Mouse (Mus musculus) hindbrain, embryonic 16.5 days (tissue): Measurements from ENCODE around the gene Olfr33. TPM values are rescaled to one million over a fixed set of nuclear protein-coding genes. Genes with fewer than 3 reads are reported as not detected.

Experiments used
- ATAC-seq: fragments of 200-750 bp; cut with Nextera tagmentation; 2 replicates; pipeline ENCODE4 v1.8.0; 2017; ENCODE audit warnings: moderate TSS enrichment, moderate library complexity
- H3K27ac ChIP-seq: fragments of 300-500 bp; sonication (generic); 2 replicates; pipeline ENCODE4 v1.5.1; 2014; ENCODE audit warnings: low read depth, mild to moderate bottlenecking, control low read depth, low read length, moderate library complexity
- H3K27me3 ChIP-seq: fragments of 300-500 bp; sonication (generic); replicated peaks from 2 replicates; pipeline ENCODE4 v1.6.1; 2014; ENCODE audit warnings: low read length; ENCODE audit not compliant: control insufficient read depth, insufficient read depth
- H3K36me3 ChIP-seq: fragments of 300-500 bp; sonication (generic); 2 replicates; pipeline ENCODE4 v1.6.1; 2014; ENCODE audit warnings: mild to moderate bottlenecking, low read length, moderate library complexity, mixed read lengths; ENCODE audit not compliant: control insufficient read depth, insufficient read depth
- H3K4me1 ChIP-seq: fragments of 300-500 bp; sonication (generic); 2 replicates; pipeline ENCODE4 v1.6.1; 2014; ENCODE audit warnings: low read depth, low read length; ENCODE audit not compliant: control insufficient read depth, insufficient read depth
- H3K4me2 ChIP-seq: fragments of 300-500 bp; sonication (generic); 2 replicates; pipeline ENCODE4 v1.6.1; 2014; ENCODE audit warnings: mild to moderate bottlenecking, low read length, control low read depth, moderate library complexity
- H3K4me3 ChIP-seq: fragments of 300-500 bp; sonication (generic); 2 replicates; pipeline ENCODE4 v1.5.1; 2014; ENCODE audit warnings: mild to moderate bottlenecking, low read length, control low read depth, moderate library complexity
- H3K9ac ChIP-seq: fragments of 300-500 bp; sonication (generic); 2 replicates; pipeline ENCODE4 v1.6.1; 2014; ENCODE audit warnings: low read depth, mild to moderate bottlenecking, control low read depth, low read length, moderate library complexity
- H3K9me3 ChIP-seq: fragments of 300-500 bp; sonication (generic); 2 replicates; pipeline ENCODE4 v1.6.1; 2014; ENCODE audit warnings: mild to moderate bottlenecking, low read length, moderate library complexity; ENCODE audit not compliant: control insufficient read depth
- WGBS: fragments of 180-500 bp; shearing (Covaris S2); extraction: QIAGEN DNeasy Blood & Tissue Kit; methylation state at CpG from one replicate; pipeline ENCODE4 v1.1.7; 2014; 5-methylcytosine and 5-hydroxymethylcytosine counted together
- polyA plus RNA-seq: library from polyadenylated mRNA; unstranded; fragments of >200 nt; fragmentation: Nextera tagmentation; extraction: Ambion mirVana; gene quantifications from 2 replicates; pipeline ENCODE4 v1.2.1, GENCODE M21; 2015

The Olfr33 gene
- polyA plus RNA-seq: not detected in 2 replicates

DNA sequence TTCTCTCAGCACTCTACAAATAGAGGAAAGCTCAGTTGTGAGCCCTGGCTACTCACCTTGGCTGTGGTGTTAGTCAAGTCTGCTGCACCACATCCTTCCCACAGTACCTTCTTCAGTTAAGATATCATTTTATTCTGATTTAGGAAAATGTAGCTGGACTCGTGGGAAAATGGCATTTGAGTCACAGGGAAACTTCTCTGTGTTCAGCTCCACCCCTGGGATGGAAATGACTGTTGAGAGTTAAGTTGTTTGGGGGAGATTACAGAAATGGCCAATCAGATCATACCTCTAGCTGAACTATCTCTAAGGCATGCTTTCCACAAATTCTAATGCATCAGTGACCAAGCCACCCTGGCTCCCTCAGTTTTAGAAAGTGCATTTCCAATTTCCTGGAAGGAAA is at the start of gene Olfr33:
Gene Olfr33, minus strand, starts transcription at position 101 of the 400 bp plus-strand sequence.
- H3K27ac ChIP-seq: no peak within 1 kb of the TSS
- no peak within 1 kb of the TSS for H3K4me3 ChIP-seq
- no peak within 1 kb of the TSS for H3K4me2 ChIP-seq
- no peaks in the 10 kb centered on the region for H3K9me3 ChIP-seq
- no peaks in the 10 kb centered on the region for H3K4me1 ChIP-seq
- no peaks in the 10 kb centered on the region for H3K36me3 ChIP-seq
- 44% methylated on average over 1 of the region's 1 CpGs for WGBS
- no peak within 1 kb of the TSS for H3K9ac ChIP-seq
- no peaks in the 10 kb centered on the region for H3K27me3 ChIP-seq
- ATAC-seq: no peak

GRCm38 (mm10) chr7:102759266-102759665 is 40.4 kb upstream of the Olfr33 start, which contains the start of the genes Olfr560 and Olfr78:
Olfr560 (minus strand) TSS chr7:102759366.
Olfr78 (minus strand) TSS chr7:102759471.
- no peak for ATAC-seq
- H3K4me3 ChIP-seq: no peak within 1 kb of the TSS

DNA sequence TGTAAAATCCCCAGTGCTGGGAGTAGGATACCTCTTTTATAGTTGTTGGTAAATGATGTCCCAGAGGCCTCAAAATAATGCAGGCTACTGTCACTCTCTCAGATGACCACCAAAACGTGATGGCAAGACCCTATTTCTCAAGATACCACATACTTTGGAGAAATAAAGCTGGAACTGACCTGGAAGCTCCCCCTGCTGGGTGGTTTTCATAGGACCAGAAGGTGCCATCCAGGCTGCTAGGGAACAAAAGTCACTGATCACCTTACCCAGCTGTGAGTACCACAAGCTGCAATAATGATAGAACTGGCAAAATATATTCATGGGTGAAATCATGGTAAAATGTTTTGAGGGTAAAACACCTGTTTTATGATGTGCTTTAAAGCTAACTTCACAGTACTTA is 33.2 kb upstream of the Olfr33 start:
- WGBS: 42% methylated on average over 1 of the region's 1 CpGs
- Histone ChIP-seq H3K4me1 (no peaks in the 10 kb centered on the region), H3K27ac (no peak overlapping the region), H3K4me2 (no peak overlapping the region), H3K9ac (no peak overlapping the region), H3K36me3 (no peaks in the 10 kb centered on the region), H3K9me3 (no peaks in the 10 kb centered on the region), H3K27me3 (no peaks in the 10 kb centered on the region), H3K4me3 (no peak overlapping the region)
- no peak for ATAC-seq

More at GRCm38 (mm10) chr7:102759266-102759665, 40.4 kb upstream of the Olfr33 start, which contains the start of the genes Olfr560 and Olfr78:
- Histone ChIP-seq H3K4me2 (no peak within 1 kb of the TSS), H3K9ac (no peak within 1 kb of the TSS), H3K9me3 (no peaks in the 10 kb centered on the region), H3K4me1 (no peaks in the 10 kb centered on the region), H3K36me3 (no peaks in the 10 kb centered on the region), H3K27me3 (no peaks in the 10 kb centered on the region), H3K27ac (no peak within 1 kb of the TSS)
- 81% methylated on average over 4 of the region's 4 CpGs for WGBS

DNA sequence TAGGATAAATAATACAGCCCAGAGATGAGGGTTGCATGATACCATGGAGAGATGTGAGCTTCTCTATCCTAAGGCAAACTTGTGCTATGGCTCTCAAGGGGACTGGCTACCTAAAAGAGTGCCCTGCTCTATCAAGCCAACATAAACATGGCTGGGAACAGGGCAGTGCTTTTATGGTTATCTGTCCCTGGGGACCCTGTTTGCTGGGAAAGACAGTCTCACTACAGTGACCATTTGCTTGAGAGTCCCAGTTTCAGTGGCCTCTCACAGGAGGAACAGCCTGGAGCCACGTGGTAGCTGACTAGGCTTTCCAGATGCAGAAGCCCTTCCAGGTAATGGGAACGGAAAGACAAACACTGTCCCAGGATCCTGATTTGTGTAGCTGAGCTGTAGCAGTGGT is 18.8 kb upstream of the Olfr33 start:
- H3K9me3 ChIP-seq: no peaks in the 10 kb centered on the region
- H3K27ac ChIP-seq: no peak overlapping the region
- no peak for ATAC-seq
- no peaks in the 10 kb centered on the region for H3K4me1 ChIP-seq
- H3K27me3 ChIP-seq: no peaks in the 10 kb centered on the region
- H3K4me3 ChIP-seq: no peak overlapping the region
- WGBS: 60% methylated on average over 2 of the region's 2 CpGs
- no peak overlapping the region for H3K4me2 ChIP-seq
- no peaks in the 10 kb centered on the region for H3K36me3 ChIP-seq
- no peak overlapping the region for H3K9ac ChIP-seq

DNA sequence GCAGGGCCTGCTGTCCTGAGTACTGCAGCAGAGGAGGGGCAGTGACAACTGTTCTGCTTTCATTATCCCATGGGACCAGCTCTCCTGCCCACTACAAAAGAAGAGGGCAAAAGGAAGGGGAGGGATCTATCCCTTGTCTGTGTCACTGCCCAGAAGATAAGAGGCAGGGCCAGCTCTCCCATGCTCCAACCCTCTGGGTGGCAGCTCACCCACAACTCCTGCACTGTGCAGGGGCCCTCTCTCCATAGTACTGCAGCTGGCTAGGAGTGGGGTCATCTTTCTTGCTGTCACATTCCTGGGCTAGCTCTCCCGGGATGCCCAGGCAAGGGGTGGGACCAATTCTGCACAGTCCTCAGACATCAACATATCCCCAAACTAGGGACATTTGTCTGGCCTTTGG is 14.9 kb upstream of the Olfr33 start:
- H3K4me1 ChIP-seq: no peaks in the 10 kb centered on the region
- ATAC-seq: no peak
- WGBS: 52% methylated on average over 1 of the region's 1 CpGs

DNA sequence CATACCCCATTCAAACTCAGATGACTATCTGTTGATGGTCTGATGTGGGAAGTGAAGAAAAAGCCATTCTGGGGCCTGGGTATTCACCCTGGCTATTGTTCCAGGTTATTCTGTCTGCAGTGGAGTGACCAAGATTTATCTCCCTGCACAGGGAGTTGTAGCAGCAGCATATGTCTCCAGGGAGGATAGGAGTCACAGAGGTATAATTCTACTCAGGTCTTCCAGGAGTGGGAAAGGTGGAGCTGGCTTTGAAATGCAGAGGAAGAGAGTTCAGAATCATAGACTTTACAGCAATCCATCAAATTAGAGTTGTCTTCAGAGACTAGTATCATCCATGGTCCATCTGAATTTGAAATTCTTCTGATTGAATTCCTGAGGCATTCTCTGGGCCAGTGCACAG is 8.5 kb upstream of the Olfr33 start, which contains the start of gene Olfr559:
Gene Olfr559, minus strand, starts transcription at position 101 of the 400 bp plus-strand sequence.
- ATAC-seq: no peak
- no peak within 1 kb of the TSS for H3K27ac ChIP-seq
- H3K9ac ChIP-seq: no peak within 1 kb of the TSS
- H3K4me3 ChIP-seq: no peak within 1 kb of the TSS
- no peaks in the 10 kb centered on the region for H3K27me3 ChIP-seq
- no peak within 1 kb of the TSS for H3K4me2 ChIP-seq
- no peaks in the 10 kb centered on the region for H3K9me3 ChIP-seq
- H3K36me3 ChIP-seq: no peaks in the 10 kb centered on the region
- H3K4me1 ChIP-seq: no peaks in the 10 kb centered on the region

More for the DNA sequence above, 14.9 kb upstream of the Olfr33 start:
- Histone ChIP-seq H3K36me3 (no peaks in the 10 kb centered on the region), H3K9ac (no peak overlapping the region), H3K4me3 (no peak overlapping the region), H3K27me3 (no peaks in the 10 kb centered on the region), H3K4me2 (no peak overlapping the region), H3K27ac (no peak overlapping the region), H3K9me3 (no peaks in the 10 kb centered on the region)

- no peak within 1 kb of the TSS for H3K9ac ChIP-seq
- no peak within 1 kb of the TSS for H3K4me2 ChIP-seq
- H3K9me3 ChIP-seq: no peaks in the 10 kb centered on the region
- H3K4me1 ChIP-seq: no peaks in the 10 kb centered on the region
- ATAC-seq: no peak
- H3K4me3 ChIP-seq: no peak within 1 kb of the TSS
- no peaks in the 10 kb centered on the region for H3K36me3 ChIP-seq
- H3K27ac ChIP-seq: no peak within 1 kb of the TSS
- H3K27me3 ChIP-seq: no peaks in the 10 kb centered on the region
Observed at GRCm38 (mm10) chr7:102701915-102702314, 17.0 kb downstream of the Olfr33 start, which contains the start of gene Olfr558. Olfr558 (plus strand) TSS chr7:102702215.

- Histone ChIP-seq H3K4me3 (no peak overlapping the region), H3K27ac (no peak overlapping the region), H3K27me3 (no peaks in the 10 kb centered on the region), H3K36me3 (no peaks in the 10 kb centered on the region), H3K9ac (no peak overlapping the region), H3K9me3 (no peaks in the 10 kb centered on the region), H3K4me1 (no peaks in the 10 kb centered on the region), H3K4me2 (no peak overlapping the region)
- WGBS: 92% methylated on average over 7 of the region's 7 CpGs
- ATAC-seq: no peak
Observed at GRCm38 (mm10) chr7:102698461-102698860, 20.4 kb downstream of the Olfr33 start.

- no peak for ATAC-seq
- Histone ChIP-seq H3K4me2 (no peak within 1 kb of the TSS), H3K4me1 (no peaks in the 10 kb centered on the region), H3K9ac (no peak within 1 kb of the TSS), H3K9me3 (no peaks in the 10 kb centered on the region), H3K36me3 (no peaks in the 10 kb centered on the region), H3K27ac (no peak within 1 kb of the TSS), H3K27me3 (no peaks in the 10 kb centered on the region), H3K4me3 (no peak within 1 kb of the TSS)
- WGBS: 87% methylated on average over 5 of the region's 5 CpGs
Observed at GRCm38 (mm10) chr7:102695358-102696125, 23.3 kb downstream of the Olfr33 start, which contains the start of gene Olfr557. Olfr557 (plus strand) TSS chr7:102695910.
